Mouse (Mus musculus): ENCODE results near the gene Tfap2a. TPM values are rescaled to one million over a fixed set of nuclear protein-coding genes. Genes with fewer than 3 reads are reported as not detected.

Gene Tfap2a
- total and polyA plus RNA-seq, 2 experiments from 2014 or later: 0.69 TPM; not detected in 1

GRCm38 (mm10) chr13:40741841-40742550 is 3.8 kb upstream of the Tfap2a start:
- DNase-seq (ENCODE audit: low spot score) (no peak), ATAC-seq (ENCODE audit: insufficient read depth, low read depth) (no peak)
- H3K27ac ChIP-seq (ENCODE audit: low read depth): no peak overlapping the region
- TF ChIP-seq EP300 (IDR thresholded peaks at IDR 0.05; ENCODE audit: low read depth) (no peak), CTCF (IDR thresholded peaks at IDR 0.05; ENCODE audit: low read depth) (no peak)
- H3K27me3 ChIP-seq (ENCODE audit: control insufficient read depth, insufficient read depth, low read length): peaks cover 97% of the 10 kb centered on the region
- 0 out of 2 replicates have a peak, but pooled peaks cover 4% of the 10 kb centered on the region for H3K4me1 ChIP-seq (ENCODE audit: control insufficient read depth, insufficient read depth)
- no peak overlapping the region for H3K9ac ChIP-seq (replicated peaks; ENCODE audit: low read depth, low read length)
- WGBS: 8% methylated on average over 25 of the region's 25 CpGs
- no peak overlapping the region for H3K4me2 ChIP-seq (ENCODE audit: low read depth, low read length)
- H3K4me3 ChIP-seq (ENCODE audit: low read depth, low read length): no peak overlapping the region
- no peaks in the 10 kb centered on the region for H3K36me3 ChIP-seq (replicated peaks; ENCODE audit: control insufficient read depth, insufficient read depth, low read length)
- H3K9me3 ChIP-seq (replicated peaks; ENCODE audit: control insufficient read depth, low read length): no peaks in the 10 kb centered on the region

DNA sequence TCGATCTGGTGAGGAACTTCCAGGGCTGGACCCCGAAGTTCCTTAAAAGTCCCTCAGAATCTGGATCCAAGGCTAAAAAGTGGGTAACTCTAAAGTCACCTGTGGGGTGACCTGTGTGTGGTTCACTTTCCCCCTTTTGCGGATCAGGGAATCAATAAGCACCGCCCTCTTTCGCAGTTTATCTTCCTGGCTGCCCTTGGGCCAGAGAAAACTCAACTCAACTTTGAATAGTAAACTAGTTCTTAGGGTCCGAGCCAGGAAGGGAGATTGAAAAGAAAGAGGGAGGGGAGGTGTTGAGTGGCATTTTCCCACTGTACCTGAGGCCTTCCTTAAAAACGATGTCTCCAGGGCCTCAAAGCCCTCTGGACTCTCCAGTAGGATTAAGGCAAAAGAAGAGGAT is 3.3 kb upstream of the Tfap2a start:
- Histone ChIP-seq H3K9me3 (replicated peaks; ENCODE audit: control insufficient read depth, low read length) (no peaks in the 10 kb centered on the region), H3K4me3 (ENCODE audit: low read depth, low read length) (no peak overlapping the region), H3K27ac (ENCODE audit: low read depth) (no peak overlapping the region), H3K4me1 (ENCODE audit: control insufficient read depth, insufficient read depth) (0 out of 2 replicates have a peak, but pooled peaks cover 4% of the 10 kb centered on the region), H3K4me2 (ENCODE audit: low read depth, low read length) (no peak overlapping the region), H3K27me3 (ENCODE audit: control insufficient read depth, insufficient read depth, low read length) (peaks cover 99% of the 10 kb centered on the region), H3K36me3 (replicated peaks; ENCODE audit: control insufficient read depth, insufficient read depth, low read length) (no peaks in the 10 kb centered on the region), H3K9ac (replicated peaks; ENCODE audit: low read depth, low read length) (no peak overlapping the region)
- WGBS: 1% methylated on average over 7 of the region's 7 CpGs
- no peak for ATAC-seq (ENCODE audit: insufficient read depth, low read depth)
- no peak for DNase-seq (ENCODE audit: low spot score)
- TF ChIP-seq CTCF (IDR thresholded peaks at IDR 0.05; ENCODE audit: low read depth) (no peak), EP300 (IDR thresholded peaks at IDR 0.05; ENCODE audit: low read depth) (no peak)

GRCm38 (mm10) chr13:40740727-40741360 is 2.7 kb upstream of the Tfap2a start:
- TF ChIP-seq CTCF (IDR thresholded peaks at IDR 0.05; ENCODE audit: low read depth) (no peak), EP300 (IDR thresholded peaks at IDR 0.05; ENCODE audit: low read depth) (no peak)
- Histone ChIP-seq H3K4me1 (ENCODE audit: control insufficient read depth, insufficient read depth) (0 out of 2 replicates have a peak, but pooled peaks cover 4% of the 10 kb centered on the region), H3K4me2 (ENCODE audit: low read depth, low read length) (no peak overlapping the region), H3K4me3 (ENCODE audit: low read depth, low read length) (no peak overlapping the region), H3K27ac (ENCODE audit: low read depth) (no peak overlapping the region), H3K27me3 (ENCODE audit: control insufficient read depth, insufficient read depth, low read length) (peaks cover 100% of the 10 kb centered on the region), H3K9ac (replicated peaks; ENCODE audit: low read depth, low read length) (no peak overlapping the region), H3K36me3 (replicated peaks; ENCODE audit: control insufficient read depth, insufficient read depth, low read length) (no peaks in the 10 kb centered on the region), H3K9me3 (replicated peaks; ENCODE audit: control insufficient read depth, low read length) (no peaks in the 10 kb centered on the region)
- 2% methylated on average over 17 of the region's 19 CpGs for WGBS
- DNase-seq (ENCODE audit: low spot score) (no peak), ATAC-seq (ENCODE audit: insufficient read depth, low read depth) (no peak)

GRCm38 (mm10) chr13:40739901-40740300 is 1.7 kb upstream of the Tfap2a start:
- no peak for ATAC-seq (ENCODE audit: insufficient read depth, low read depth)
- Histone ChIP-seq H3K27ac (ENCODE audit: low read depth) (no peak overlapping the region), H3K4me1 (ENCODE audit: control insufficient read depth, insufficient read depth) (0 out of 2 replicates have a peak, but pooled peaks cover 4% of the 10 kb centered on the region), H3K27me3 (ENCODE audit: control insufficient read depth, insufficient read depth, low read length) (peaks cover 100% of the 10 kb centered on the region), H3K36me3 (replicated peaks; ENCODE audit: control insufficient read depth, insufficient read depth, low read length) (no peaks in the 10 kb centered on the region), H3K4me3 (ENCODE audit: low read depth, low read length) (no peak overlapping the region), H3K9me3 (replicated peaks; ENCODE audit: control insufficient read depth, low read length) (no peaks in the 10 kb centered on the region), H3K9ac (replicated peaks; ENCODE audit: low read depth, low read length) (no peak overlapping the region), H3K4me2 (ENCODE audit: low read depth, low read length) (no peak overlapping the region)
- TF ChIP-seq EP300 (IDR thresholded peaks at IDR 0.05; ENCODE audit: low read depth) (no peak), CTCF (IDR thresholded peaks at IDR 0.05; ENCODE audit: low read depth) (no peak)
- 3% methylated on average over 10 of the region's 10 CpGs for WGBS
- no peak for DNase-seq (ENCODE audit: low spot score)

DNA sequence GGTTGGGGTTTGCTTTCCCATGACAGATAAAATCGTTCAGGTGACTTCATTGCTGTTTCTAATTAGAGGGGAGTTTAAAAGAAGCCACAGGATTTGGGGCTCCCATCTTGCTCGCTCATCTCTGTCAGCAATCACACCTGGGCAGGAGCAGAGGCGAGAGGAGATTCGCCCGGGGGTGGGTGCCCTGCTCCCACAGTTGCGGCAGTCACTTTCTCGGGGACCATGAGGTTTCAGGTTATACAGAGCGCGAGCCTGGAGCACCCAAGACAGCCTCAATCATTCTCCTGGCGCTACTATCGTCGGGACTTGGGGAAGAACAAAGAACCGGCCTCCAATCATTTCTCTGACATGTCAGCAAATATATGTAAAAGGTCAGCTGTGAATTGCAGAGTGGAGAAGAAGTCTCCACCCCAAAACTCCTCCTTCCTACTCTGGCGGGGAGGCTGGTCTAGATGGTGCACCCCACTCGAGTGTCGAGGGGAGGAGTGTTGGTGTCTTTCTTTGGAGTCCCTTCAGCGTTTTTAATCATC is 1.0 kb upstream of the Tfap2a start:
- Histone ChIP-seq H3K4me1 (ENCODE audit: control insufficient read depth, insufficient read depth) (no peaks in the 10 kb centered on the region), H3K4me3 (ENCODE audit: low read depth, low read length) (no peak overlapping the region), H3K9ac (replicated peaks; ENCODE audit: low read depth, low read length) (no peak overlapping the region), H3K36me3 (replicated peaks; ENCODE audit: control insufficient read depth, insufficient read depth, low read length) (no peaks in the 10 kb centered on the region), H3K4me2 (ENCODE audit: low read depth, low read length) (no peak overlapping the region), H3K27ac (ENCODE audit: low read depth) (no peak overlapping the region), H3K27me3 (ENCODE audit: control insufficient read depth, insufficient read depth, low read length) (peaks cover 100% of the 10 kb centered on the region), H3K9me3 (replicated peaks; ENCODE audit: control insufficient read depth, low read length) (no peaks in the 10 kb centered on the region)
- DNase-seq (ENCODE audit: low spot score): no peak
- no peak for ATAC-seq (ENCODE audit: insufficient read depth, low read depth)
- WGBS: 1% methylated on average over 17 of the region's 17 CpGs
- TF ChIP-seq EP300 (IDR thresholded peaks at IDR 0.05; ENCODE audit: low read depth) (no peak), CTCF (IDR thresholded peaks at IDR 0.05; ENCODE audit: low read depth) (no peak)

Measured in heart, postnatal 0 days (tissue).